Mouse (Mus musculus): ENCODE data around the gene Fosl2.

Gene Fosl2

GRCm38 (mm10) chr5:32182885-32183629 lies 47.5 kb downstream of the Fosl2 start:
- DNase-seq, result no peak

GRCm38 (mm10) chr5:32187717-32188116 lies 52.1 kb downstream of the Fosl2 start:
- DNase-seq, result no peak

GRCm38 (mm10) chr5:32191259-32191658 lies 55.7 kb downstream of the Fosl2 start:
- no peak for DNase-seq

- peak; percentile 7 for DNase-seq
Observed at GRCm38 (mm10) chr5:32192016-32192845, 56.6 kb downstream of the Fosl2 start.

- no peak for DNase-seq
Observed at GRCm38 (mm10) chr5:32194236-32194635, 58.6 kb downstream of the Fosl2 start.

GRCm38 (mm10) chr5:32195857-32196609 lies 60.4 kb downstream of the Fosl2 start:
- DNase-seq, result no peak

GRCm38 (mm10) chr5:32197698-32198097 lies 62.1 kb downstream of the Fosl2 start:
- DNase-seq, result peak; percentile 90

GRCm38 (mm10) chr5:32199136-32199535 lies 63.5 kb downstream of the Fosl2 start:
- no peak for DNase-seq

- DNase-seq, result peak; percentile 19
Observed at GRCm38 (mm10) chr5:32199594-32199993, 64.0 kb downstream of the Fosl2 start.

GRCm38 (mm10) chr5:32204653-32205052 lies 69.1 kb downstream of the Fosl2 start:
- DNase-seq, result no peak

- no peak for DNase-seq
Observed at GRCm38 (mm10) chr5:32206726-32207125, 71.1 kb downstream of the Fosl2 start.
